Mouse (Mus musculus): ENCODE measurements around the gene Tcam1. TPM values are rescaled to one million over a fixed set of nuclear protein-coding genes. Genes with fewer than 3 reads are reported as not detected.

The Tcam1 gene
- total and polyA plus RNA-seq, 3 experiments = 4.6 to 8.9 TPM; not detected in 1

- Histone ChIP-seq H3K9me3 (replicated peaks; ENCODE audit: insufficient read depth, low read length) (no peaks in the 10 kb centered on the region), H3K27me3 (ENCODE audit: control insufficient read depth in 1 of 2, insufficient read depth in 2 of 2, low read length in 2 of 2) (no peaks in the 10 kb centered on the region), H3K4me1 (ENCODE audit: control insufficient read depth in 1 of 2, insufficient read depth in 2 of 2, low read length in 2 of 2) (peaks cover 0 to under 1% of the 10 kb centered on the region in 2 experiments; a peak in 1 of 4 replicates), H3K36me3 (ENCODE audit: control insufficient read depth in 1 of 2, insufficient read depth in 2 of 2, low read length in 2 of 2) (no peaks in the 10 kb centered on the region), H3K79me2 (ENCODE audit: control insufficient read depth, insufficient read depth, low read length, poor library complexity) (no peaks in the 10 kb centered on the region), H3K27ac (ENCODE audit: control insufficient read depth, low read depth, low read length) (no peak overlapping the region), H3K4me3 (ENCODE audit: control insufficient read depth in 1 of 2, insufficient read depth in 1 of 2, low read depth in 2 of 2, low read length in 2 of 2) (no peak overlapping the region), H3K9ac (ENCODE audit: control insufficient read depth, low read depth, low read length, poor library complexity, severe bottlenecking) (no peak overlapping the region)
- TF ChIP-seq TAL1 (IDR thresholded peaks at IDR 0.05; ENCODE audit: low read length) (no peak), ELF1 (IDR thresholded peaks at IDR 0.05; ENCODE audit: low read depth, low read length) (no peak), MEF2A (IDR thresholded peaks at IDR 0.05; ENCODE audit: extremely low read depth, insufficient replicate concordance, low read depth, low read length, poor library complexity, severe bottlenecking) (no peak), ZNF384 (IDR thresholded peaks at IDR 0.05; ENCODE audit: low read depth, low read length) (no peak), ETS1 (IDR thresholded peaks at IDR 0.05; ENCODE audit: low read depth, low read length) (no peak), USF2 (IDR thresholded peaks at IDR 0.05; ENCODE audit: borderline replicate concordance in 1 of 2, insufficient read depth in 1 of 2, low read depth in 1 of 2, low read length in 2 of 2) (no peak), UBTF (IDR thresholded peaks at IDR 0.05; ENCODE audit: borderline replicate concordance, insufficient read depth, low read depth, low read length) (no peak), NRF1 (IDR thresholded peaks at IDR 0.05; ENCODE audit: insufficient read depth, low read depth, low read length, poor library complexity, severe bottlenecking) (no peak), CTCF (IDR thresholded peaks at IDR 0.05 in 2 of 3, conservative IDR thresholded peaks at IDR 0.05 in 1 of 3; ENCODE audit: control insufficient read depth in 1 of 3, insufficient read depth in 1 of 3, low read depth in 2 of 3, low read length in 3 of 3, poor library complexity in 1 of 3, severe bottlenecking in 1 of 3) (no peak), MYC (IDR thresholded peaks at IDR 0.05; ENCODE audit: low read depth, low read length) (no peak), ZKSCAN1 (IDR thresholded peaks at IDR 0.05; ENCODE audit: low read depth, low read length) (no peak), MXI1 (IDR thresholded peaks at IDR 0.05; ENCODE audit: low read depth, low read length) (no peak), ZC3H11A (IDR thresholded peaks at IDR 0.05; ENCODE audit: low read depth, low read length) (no peak), USF1 (IDR thresholded peaks at IDR 0.05; ENCODE audit: low read depth, low read length) (no peak), MAFK (IDR thresholded peaks at IDR 0.05; ENCODE audit: borderline replicate concordance, low read depth, low read length) (no peak), CHD2 (IDR thresholded peaks at IDR 0.05; ENCODE audit: low read length) (no peak), EP300 (IDR thresholded peaks at IDR 0.05; ENCODE audit: low read depth in 1 of 2, low read length in 2 of 2) (no peak)
- DNase-seq (ENCODE audit: low read depth, low spot score) = no peak
Observed at GRCm38 (mm10) chr11:106282452-106282851, 6.0 kb downstream of the Tcam1 start.

- Histone ChIP-seq H3K4me3 (ENCODE audit: control insufficient read depth in 1 of 2, insufficient read depth in 1 of 2, low read depth in 2 of 2, low read length in 2 of 2) (no peak overlapping the region), H3K27ac (ENCODE audit: control insufficient read depth, low read depth, low read length) (no peak overlapping the region), H3K27me3 (ENCODE audit: control insufficient read depth in 1 of 2, insufficient read depth in 2 of 2, low read length in 2 of 2) (no peaks in the 10 kb centered on the region), H3K79me2 (ENCODE audit: control insufficient read depth, insufficient read depth, low read length, poor library complexity) (no peaks in the 10 kb centered on the region), H3K9me3 (replicated peaks; ENCODE audit: insufficient read depth, low read length) (no peaks in the 10 kb centered on the region), H3K36me3 (ENCODE audit: control insufficient read depth in 1 of 2, insufficient read depth in 2 of 2, low read length in 2 of 2) (no peaks in the 10 kb centered on the region), H3K9ac (ENCODE audit: control insufficient read depth, low read depth, low read length, poor library complexity, severe bottlenecking) (no peak overlapping the region), H3K4me1 (ENCODE audit: control insufficient read depth in 1 of 2, insufficient read depth in 2 of 2, low read length in 2 of 2) (no peaks in the 10 kb centered on the region)
- no peak for DNase-seq (ENCODE audit: low read depth, low spot score)
- TF ChIP-seq MXI1 (IDR thresholded peaks at IDR 0.05; ENCODE audit: low read depth, low read length) (no peak), RCOR1 (IDR thresholded peaks at IDR 0.05; ENCODE audit: low read depth, low read length) (no peak), SMC3 (IDR thresholded peaks at IDR 0.05; ENCODE audit: low read depth, low read length) (no peak), MEF2A (IDR thresholded peaks at IDR 0.05; ENCODE audit: extremely low read depth, insufficient replicate concordance, low read depth, low read length, poor library complexity, severe bottlenecking) (no peak), POLR2A (IDR thresholded peaks at IDR 0.05; ENCODE audit: control insufficient read depth in 1 of 2, insufficient read depth in 1 of 2, low read depth in 1 of 2, low read length in 2 of 2, poor library complexity in 1 of 2) (no peak), ZC3H11A (IDR thresholded peaks at IDR 0.05; ENCODE audit: low read depth, low read length) (no peak), CTCF (IDR thresholded peaks at IDR 0.05 in 2 of 3, conservative IDR thresholded peaks at IDR 0.05 in 1 of 3; ENCODE audit: control insufficient read depth in 1 of 3, insufficient read depth in 1 of 3, low read depth in 2 of 3, low read length in 3 of 3, poor library complexity in 1 of 3, severe bottlenecking in 1 of 3) (no peak), MYB (IDR thresholded peaks at IDR 0.05; ENCODE audit: low read depth, low read length) (no peak), CHD2 (IDR thresholded peaks at IDR 0.05; ENCODE audit: low read length) (no peak), GABPA (IDR thresholded peaks at IDR 0.05; ENCODE audit: low read depth, low read length) (no peak), TAL1 (IDR thresholded peaks at IDR 0.05; ENCODE audit: low read length) (no peak), ZMIZ1 (IDR thresholded peaks at IDR 0.05; ENCODE audit: low read depth, low read length) (no peak), USF2 (IDR thresholded peaks at IDR 0.05; ENCODE audit: borderline replicate concordance in 1 of 2, insufficient read depth in 1 of 2, low read depth in 1 of 2, low read length in 2 of 2) (no peak), MAZ (IDR thresholded peaks at IDR 0.05; ENCODE audit: low read depth, low read length) (no peak), RAD21 (IDR thresholded peaks at IDR 0.05; ENCODE audit: low read depth, low read length) (no peak), ZKSCAN1 (IDR thresholded peaks at IDR 0.05; ENCODE audit: low read depth, low read length) (no peak), MYC (IDR thresholded peaks at IDR 0.05; ENCODE audit: low read depth, low read length) (no peak)
Observed at GRCm38 (mm10) chr11:106283371-106283770, 6.9 kb downstream of the Tcam1 start.
